Mouse (Mus musculus): Measurements from ENCODE around the gene Scn1b.

- TF ChIP-seq POLR2A (IDR thresholded peaks at IDR 0.05; ENCODE audit: insufficient read depth, low read depth, low read length) (no peak), CTCF (IDR thresholded peaks at IDR 0.05) (no peak), EP300 (IDR thresholded peaks at IDR 0.05; ENCODE audit: insufficient read depth, low read depth, low read length) (no peak)
Observed at GRCm38 (mm10) chr7:31086175-31086755, 40.5 kb downstream of the Scn1b start.
